Mouse (Mus musculus) urinary bladder, postnatal 36 days (tissue): ENCODE data around the gene AF366264.
"Not testable (repeated sequence)": the region's sequence is repeated elsewhere in the genome, so short reads cannot be mapped to it uniquely, and the experiment has no call there.

Source experiments
- DNase-seq, 2 experiments: peaks; one replicate each; pipeline ENCODE4 v3.0.0; 2022; ENCODE audit warnings: low spot score in 2 of 2, mixed read lengths in 1 of 2

The AF366264 gene

GRCm38 (mm10) chr8:13838289-13838688 lies at the start of gene AF366264:
AF366264 (minus strand) TSS chr8:13838389.
- not testable (repeated sequence) for DNase-seq

GRCm38 (mm10) chr8:13843286-13843685 lies 5.1 kb upstream of the AF366264 start:
- DNase-seq, result not testable (repeated sequence)

DNA sequence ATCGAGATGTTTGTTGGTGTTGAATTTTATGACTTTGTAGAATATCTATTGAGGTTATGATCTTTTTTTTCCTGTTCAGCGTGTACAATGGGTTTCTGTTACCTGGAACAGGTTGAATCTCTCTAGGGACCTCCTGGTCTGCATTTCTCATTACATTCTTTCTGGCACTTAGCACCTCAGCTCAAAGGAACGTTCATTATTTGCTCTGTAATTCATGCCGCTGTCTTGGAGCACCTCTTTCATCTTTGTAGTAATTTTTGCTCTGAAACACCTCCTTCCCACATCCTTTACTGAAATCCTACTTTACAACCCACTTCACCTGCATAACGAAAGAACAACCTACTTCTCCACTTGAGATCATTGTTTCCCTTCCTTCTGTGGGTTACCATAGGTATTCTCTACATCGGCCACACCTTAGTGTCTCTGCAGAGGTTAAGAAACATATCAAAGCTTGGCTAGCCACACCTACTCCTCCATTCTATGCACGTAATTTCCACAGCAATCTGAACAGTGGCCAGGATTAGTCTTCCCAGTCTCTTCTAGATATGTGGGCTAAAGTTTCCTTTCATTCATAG lies 9.5 kb downstream of the AF366264 start:
- no peak for DNase-seq

- DNase-seq, result no peak
Measured at GRCm38 (mm10) chr8:13799566-13799965, 38.6 kb downstream of the AF366264 start.

DNA sequence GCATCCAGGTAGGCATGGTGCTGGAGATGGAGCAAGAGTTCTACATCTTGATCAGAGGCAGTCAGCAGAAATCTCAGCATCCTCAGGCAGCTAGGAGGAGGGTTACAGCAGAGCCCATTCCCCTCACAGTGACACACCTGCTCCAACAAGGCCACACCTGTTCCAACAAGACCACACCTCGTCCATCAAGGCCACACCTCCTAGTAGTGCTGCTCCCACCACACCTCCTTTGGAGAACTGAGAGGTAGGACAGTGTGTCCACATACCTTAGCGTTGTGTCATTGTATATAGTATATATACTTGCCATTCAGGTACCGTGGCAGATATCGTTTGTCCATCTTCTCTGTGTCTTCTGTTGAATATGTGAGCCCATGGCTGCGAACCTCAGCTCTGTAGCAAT lies 40.5 kb downstream of the AF366264 start:
- DNase-seq, result no peak

DNA sequence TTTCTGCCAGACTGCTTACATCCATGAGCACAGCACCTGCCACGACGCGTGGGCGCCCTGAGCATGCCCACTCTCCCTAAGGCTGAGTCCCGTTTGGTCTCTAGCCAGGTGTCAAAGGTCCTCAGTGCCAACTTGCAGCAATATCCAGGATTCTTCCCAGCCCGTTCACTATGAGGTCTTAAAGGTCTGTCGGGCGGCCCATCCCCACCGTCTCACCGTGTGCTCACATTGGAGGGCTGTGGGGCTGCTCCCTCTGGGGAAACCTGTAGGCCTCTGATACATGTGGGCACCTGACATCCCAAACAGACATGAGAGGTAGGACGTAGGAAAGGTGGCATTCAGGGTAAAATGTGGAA lies 44.5 kb downstream of the AF366264 start:
- DNase-seq, result no peak

DNA sequence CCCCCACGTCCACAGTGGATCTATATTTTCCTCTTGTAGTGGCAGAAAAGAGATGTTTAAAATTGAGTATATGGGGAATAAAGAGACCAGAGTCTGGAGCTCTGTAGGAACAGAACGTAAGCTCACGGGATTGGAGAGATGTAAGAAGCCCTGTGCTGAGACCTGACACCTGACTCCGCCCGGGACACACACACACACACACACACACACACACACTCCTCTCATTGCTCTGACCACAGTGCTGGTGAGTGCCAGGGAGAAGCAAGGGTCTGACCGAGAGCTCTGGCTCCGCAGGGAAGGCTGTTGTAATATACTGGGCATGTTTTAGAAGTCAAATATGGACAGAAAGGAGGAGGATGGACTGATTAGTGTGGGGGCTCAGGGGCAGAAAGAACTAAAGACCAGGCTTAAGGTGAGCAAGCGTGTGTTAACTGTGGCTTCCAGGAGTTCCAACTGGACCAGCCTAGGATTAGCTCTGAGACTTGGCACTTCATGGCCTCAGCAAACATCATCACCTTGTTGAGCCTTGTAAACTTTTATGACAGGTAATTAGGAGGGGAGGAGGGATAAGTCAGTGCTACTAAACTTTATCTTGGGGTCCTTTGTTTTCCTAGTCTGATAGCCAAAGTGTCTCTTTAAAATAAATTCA lies 45.0 kb downstream of the AF366264 start:
- DNase-seq, result no peak

- no peak for DNase-seq
Measured at GRCm38 (mm10) chr8:13789606-13790005, 48.6 kb downstream of the AF366264 start.

DNA sequence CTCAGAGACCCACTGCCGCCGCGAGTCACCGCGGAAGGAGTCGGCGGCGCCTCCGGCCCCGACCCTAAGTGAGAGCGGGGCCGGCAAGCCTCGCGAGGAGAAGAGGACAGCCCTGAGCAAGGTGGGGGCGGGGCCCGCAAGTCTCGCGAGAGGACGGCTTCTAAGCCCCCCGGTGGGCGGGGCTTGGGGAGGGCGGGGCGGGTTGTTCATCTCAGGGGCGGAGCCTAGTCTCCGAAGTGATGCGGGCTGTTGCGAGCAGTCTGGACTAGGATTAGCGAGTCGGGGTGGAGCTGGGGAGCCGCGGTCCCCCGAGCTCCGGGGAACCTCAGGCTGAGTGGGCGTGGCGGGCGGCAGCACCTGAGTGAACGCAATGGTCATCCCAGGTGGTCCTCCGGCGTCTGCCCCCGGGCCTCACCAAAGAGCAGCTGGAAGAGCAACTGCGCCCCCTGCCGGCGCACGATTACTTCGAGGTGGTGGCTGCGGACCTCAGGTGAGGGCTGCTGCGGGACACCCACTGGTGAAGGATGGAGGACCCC lies 52.4 kb downstream of the AF366264 start:
- peak; percentile 93 to 94 for DNase-seq

- DNase-seq, result peak; percentile 83 to 90
Measured at GRCm38 (mm10) chr8:13785250-13785763, 52.9 kb downstream of the AF366264 start, which contains the start of gene Upf3a. Upf3a (plus strand) TSS chr8:13785615.
